Mouse (Mus musculus): ENCODE measurements around the gene Tmem126a.

Gene Tmem126a

GRCm38 (mm10) chr7:90456845-90457468, at the start of gene Tmem126a:
TSS of gene Tmem126a (minus strand) at chr7:90457229.
- peak; percentile 68 to 84 for DNase-seq (ENCODE audit: low spot score in 2 of 2)

GRCm38 (mm10) chr7:90482607-90483006, 25.6 kb upstream of the Tmem126a start:
- DNase-seq (ENCODE audit: low spot score in 2 of 2), result no peak

- DNase-seq (ENCODE audit: low spot score in 2 of 2), result no peak
Measured at GRCm38 (mm10) chr7:90476313-90477245, 19.6 kb upstream of the Tmem126a start, which contains the start of gene Dlg2. TSS of gene Dlg2 (plus strand) at chr7:90476672.

- DNase-seq (ENCODE audit: low spot score in 2 of 2), result peak; percentile 93 to 97
Measured at GRCm38 (mm10) chr7:90475793-90476312, 18.8 kb upstream of the Tmem126a start, which contains the start of gene Tmem126b. TSS of gene Tmem126b (minus strand) at chr7:90476001.

GRCm38 (mm10) chr7:90473511-90473910, 16.5 kb upstream of the Tmem126a start:
- no peak for DNase-seq (ENCODE audit: low spot score in 2 of 2)

GRCm38 (mm10) chr7:90461441-90461840, 4.4 kb upstream of the Tmem126a start:
- DNase-seq (ENCODE audit: low spot score in 2 of 2), result no peak

- no peak for DNase-seq (ENCODE audit: low spot score in 2 of 2)
Measured at GRCm38 (mm10) chr7:90460930-90461329, 3.9 kb upstream of the Tmem126a start.

- no peak for DNase-seq (ENCODE audit: low spot score in 2 of 2)
Measured at GRCm38 (mm10) chr7:90460330-90460729, 3.3 kb upstream of the Tmem126a start.

- DNase-seq (ENCODE audit: low spot score in 2 of 2), result no peak
Measured at GRCm38 (mm10) chr7:90457517-90457916, 488 bp upstream of the Tmem126a start.

GRCm38 (mm10) chr7:90456149-90456844, 732 bp downstream of the Tmem126a start:
- no peak for DNase-seq (ENCODE audit: low spot score in 2 of 2)

- DNase-seq (ENCODE audit: low spot score in 2 of 2), result no peak
Measured at GRCm38 (mm10) chr7:90444206-90444605, 12.8 kb downstream of the Tmem126a start.

- peak; percentile 50 to 78 for DNase-seq (ENCODE audit: low spot score in 2 of 2)
Measured at GRCm38 (mm10) chr7:90443101-90444091, 13.6 kb downstream of the Tmem126a start.

GRCm38 (mm10) chr7:90442518-90443080, 14.4 kb downstream of the Tmem126a start, which contains the start of gene Crebzf:
TSS of gene Crebzf (plus strand) at chr7:90442729.
- peak; percentile 79 to 92 for DNase-seq (ENCODE audit: low spot score in 2 of 2)

GRCm38 (mm10) chr7:90442070-90442469, 15.0 kb downstream of the Tmem126a start:
- DNase-seq (ENCODE audit: low spot score in 2 of 2), result no peak

GRCm38 (mm10) chr7:90440044-90440443, 17.0 kb downstream of the Tmem126a start:
- no peak for DNase-seq (ENCODE audit: low spot score in 2 of 2)

- DNase-seq (ENCODE audit: low spot score in 2 of 2), result no peak
Measured at GRCm38 (mm10) chr7:90432221-90432620, 24.8 kb downstream of the Tmem126a start.

GRCm38 (mm10) chr7:90427006-90427405, 30.0 kb downstream of the Tmem126a start:
- no peak for DNase-seq (ENCODE audit: low spot score in 2 of 2)

- peak; percentile 39 to 73 for DNase-seq (ENCODE audit: low spot score in 2 of 2)
Measured at GRCm38 (mm10) chr7:90426020-90427001, 30.7 kb downstream of the Tmem126a start, which contains the start of gene Ccdc89. TSS of gene Ccdc89 (plus strand) at chr7:90426577.

GRCm38 (mm10) chr7:90409934-90410333, 47.1 kb downstream of the Tmem126a start:
- peak; percentile 39 to 63 for DNase-seq (ENCODE audit: low spot score in 2 of 2)
